Mouse (Mus musculus): ENCODE results near the gene Tldc2. TPM values are rescaled to one million over a fixed set of nuclear protein-coding genes. Genes with fewer than 3 reads are reported as not detected.

Tldc2 gene
- total RNA-seq, 2 experiments from 2014 or later: not detected

GRCm38 (mm10) chr2:157100319-157100605 is 13.4 kb downstream of the Tldc2 start:
- intact Hi-C loops (cut with DNase I): no loop called here

GRCm38 (mm10) chr2:157101650-157102049 is 14.8 kb downstream of the Tldc2 start:
- intact Hi-C loops (cut with DNase I): no loop called here
- no peak for DNase-seq (ENCODE audit: extremely low spot score in 1 of 2, low spot score in 2 of 2)

More at GRCm38 (mm10) chr2:157100319-157100605, 13.4 kb downstream of the Tldc2 start:
- no peak for DNase-seq (ENCODE audit: extremely low spot score in 1 of 2, low spot score in 2 of 2)

GRCm38 (mm10) chr2:157102256-157102655 is 15.4 kb downstream of the Tldc2 start:
- intact Hi-C loops (cut with DNase I): no loop called here
- DNase-seq (ENCODE audit: extremely low spot score in 1 of 2, low spot score in 2 of 2): no peak

GRCm38 (mm10) chr2:157104454-157104853 is 17.6 kb downstream of the Tldc2 start:
- DNase-seq (ENCODE audit: extremely low spot score in 1 of 2, low spot score in 2 of 2): no peak

GRCm38 (mm10) chr2:157108236-157108635 is 21.4 kb downstream of the Tldc2 start:
- intact Hi-C loops (cut with DNase I): no loop called here
- DNase-seq (ENCODE audit: extremely low spot score in 1 of 2, low spot score in 2 of 2): no peak

More at GRCm38 (mm10) chr2:157104454-157104853, 17.6 kb downstream of the Tldc2 start:
- intact Hi-C loops (cut with DNase I): no loop called here

- no peak for DNase-seq (ENCODE audit: extremely low spot score in 1 of 2, low spot score in 2 of 2)
- intact Hi-C loops (cut with DNase I): no loop called here
Measured at GRCm38 (mm10) chr2:157116964-157117363, 30.1 kb downstream of the Tldc2 start.

- DNase-seq (ENCODE audit: extremely low spot score in 1 of 2, low spot score in 2 of 2): no peak
- intact Hi-C loops (cut with DNase I): no loop called here
Measured at GRCm38 (mm10) chr2:157118556-157118955, 31.7 kb downstream of the Tldc2 start.

- intact Hi-C loops (cut with DNase I): no loop called here
- DNase-seq (ENCODE audit: extremely low spot score in 1 of 2, low spot score in 2 of 2): no peak
Measured at GRCm38 (mm10) chr2:157119075-157119474, 32.2 kb downstream of the Tldc2 start.

- no peak for DNase-seq (ENCODE audit: extremely low spot score in 1 of 2, low spot score in 2 of 2)
- intact Hi-C loops (cut with DNase I): no loop called here
Measured at GRCm38 (mm10) chr2:157121766-157122165, 34.9 kb downstream of the Tldc2 start.

GRCm38 (mm10) chr2:157125246-157125645 is 38.4 kb downstream of the Tldc2 start:
- intact Hi-C loops (cut with DNase I): loop anchor here (5.0 kb wide), 1 partner anchor 132 kb away; no protein-coding TSS in a partner anchor
- no peak for DNase-seq (ENCODE audit: extremely low spot score in 1 of 2, low spot score in 2 of 2)

GRCm38 (mm10) chr2:157127370-157127769 is 40.5 kb downstream of the Tldc2 start:
- DNase-seq (ENCODE audit: extremely low spot score in 1 of 2, low spot score in 2 of 2): no peak
- intact Hi-C loops (cut with DNase I): loop anchor here (5.0 kb wide), 1 partner anchor 130 kb away; no protein-coding TSS in a partner anchor

- intact Hi-C loops (cut with DNase I): loop anchor here (5.0 kb wide), 1 partner anchor 129 kb away; no protein-coding TSS in a partner anchor
- DNase-seq (ENCODE audit: extremely low spot score in 1 of 2, low spot score in 2 of 2): peak in 1 of 2 experiments; percentile 41
Measured at GRCm38 (mm10) chr2:157128072-157128471, 41.2 kb downstream of the Tldc2 start.

- intact Hi-C loops (cut with DNase I): loop anchor here (5.0 kb wide), 1 partner anchor 128 kb away; no protein-coding TSS in a partner anchor
- DNase-seq (ENCODE audit: extremely low spot score in 1 of 2, low spot score in 2 of 2): no peak
Measured at GRCm38 (mm10) chr2:157129096-157129495, 42.2 kb downstream of the Tldc2 start.

- DNase-seq (ENCODE audit: extremely low spot score in 1 of 2, low spot score in 2 of 2): no peak
- intact Hi-C loops (cut with DNase I): loop anchor here (5.0 to 10.0 kb wide), 2 partner anchors 128 to 445 kb away; partner anchors contain the start of gene Blcap
Measured at GRCm38 (mm10) chr2:157129601-157130164, 42.8 kb downstream of the Tldc2 start.

- intact Hi-C loops (cut with DNase I): loop anchor here (10.0 kb wide), 1 partner anchor 444 kb away; the partner anchor contains the start of gene Blcap
Measured at GRCm38 (mm10) chr2:157130813-157131514, 44.1 kb downstream of the Tldc2 start.

GRCm38 (mm10) chr2:157132086-157132485 is 45.2 kb downstream of the Tldc2 start:
- intact Hi-C loops (cut with DNase I): loop anchor here (10.0 kb wide), 1 partner anchor 443 kb away; the partner anchor contains the start of gene Blcap

More at GRCm38 (mm10) chr2:157130813-157131514, 44.1 kb downstream of the Tldc2 start:
- no peak for DNase-seq (ENCODE audit: extremely low spot score in 1 of 2, low spot score in 2 of 2)

GRCm38 (mm10) chr2:157132686-157133540 is 46.1 kb downstream of the Tldc2 start:
- no peak for DNase-seq (ENCODE audit: extremely low spot score in 1 of 2, low spot score in 2 of 2)
- intact Hi-C loops (cut with DNase I): loop anchor here (10.0 kb wide), 1 partner anchor 442 kb away; the partner anchor contains the start of gene Blcap

More at GRCm38 (mm10) chr2:157132086-157132485, 45.2 kb downstream of the Tldc2 start:
- DNase-seq (ENCODE audit: extremely low spot score in 1 of 2, low spot score in 2 of 2): no peak

- intact Hi-C loops (cut with DNase I): loop anchor here (10.0 kb wide), 1 partner anchor 441 kb away; the partner anchor contains the start of gene Blcap
- DNase-seq (ENCODE audit: extremely low spot score in 1 of 2, low spot score in 2 of 2): no peak
Measured at GRCm38 (mm10) chr2:157133769-157134478, 47.1 kb downstream of the Tldc2 start.
